Mouse (Mus musculus) liver, adult 2 months (tissue): Measurements from ENCODE around the gene Tshz2. TPM values are rescaled to one million over a fixed set of nuclear protein-coding genes. Genes with fewer than 3 reads are reported as not detected.
A peak's percentile ranks its signal among the peaks of the same experiment; 100 is the strongest.

Source experiments
- DNase-seq: peaks from one replicate; pipeline ENCODE4 v3.0.0-alpha.2; 2011; ENCODE audit warnings: low read depth, low spot score; ENCODE audit errors: extremely low read depth
- H3K27ac ChIP-seq: fragments of 200-500 bp; replicated peaks from 2 replicates; pipeline ENCODE4 v1.5.1; 2012; ENCODE audit warnings: low read depth, mild to moderate bottlenecking, control low read depth, inconsistent platforms, low read length; ENCODE audit not compliant: insufficient read depth
- H3K27me3 ChIP-seq: fragments of 200-500 bp; 2 replicates; pipeline ENCODE4 v1.6.1; 2012; ENCODE audit warnings: mild to moderate bottlenecking, moderate library complexity, low read length, inconsistent platforms; ENCODE audit not compliant: control insufficient read depth, insufficient read depth
- H3K36me3 ChIP-seq: fragments of 200-500 bp; 2 replicates; pipeline ENCODE4 v1.6.1; 2012; ENCODE audit warnings: low read length, inconsistent platforms; ENCODE audit not compliant: control insufficient read depth, insufficient read depth
- H3K4me1 ChIP-seq: fragments of 200-500 bp; 2 replicates; pipeline ENCODE4 v1.6.1; 2011; ENCODE audit warnings: low read length; ENCODE audit not compliant: control insufficient read depth, insufficient read depth
- H3K4me3 ChIP-seq: fragments of 200-500 bp; 2 replicates; pipeline ENCODE4 v1.5.1; 2011; ENCODE audit warnings: low read depth, mild to moderate bottlenecking, control low read depth, low read length, moderate library complexity; ENCODE audit not compliant: insufficient read depth
- H3K79me2 ChIP-seq: fragments of 200-500 bp; 2 replicates; pipeline ENCODE4 v1.6.1; 2012; ENCODE audit warnings: inconsistent platforms, mild to moderate bottlenecking, low read length, moderate library complexity; ENCODE audit not compliant: control insufficient read depth, insufficient read depth
- H3K9ac ChIP-seq: fragments of 200-500 bp; 2 replicates; pipeline ENCODE4 v1.6.1; 2012; ENCODE audit warnings: low read depth, mild to moderate bottlenecking, control low read depth, inconsistent platforms, low read length
- CTCF ChIP-seq: fragments of 200-500 bp; IDR thresholded peaks from 2 replicates; pipeline ENCODE4 v1.5.1; 2011; ENCODE audit warnings: low read depth, low read length, control low read depth
- POLR2A ChIP-seq: fragments of 200-500 bp; IDR thresholded peaks from 2 replicates; pipeline ENCODE4 v1.6.1; 2011; ENCODE audit warnings: low read length, control low read depth; ENCODE audit not compliant: insufficient read depth; ENCODE audit errors: extremely low read depth
- WGBS: fragments of 180-500 bp; shearing (Covaris S2); methylation state at CpG from one replicate; pipeline ENCODE4 v1.1.7; 2018; 5-methylcytosine and 5-hydroxymethylcytosine counted together
- polyA plus RNA-seq: library from polyadenylated mRNA; depleted of rRNA; stranded (reverse); fragments of >200 nt; gene quantifications from 2 replicates; pipeline ENCODE4 v1.2.3, GENCODE M21; 2012
- total RNA-seq: library from RNA; depleted of rRNA; stranded (reverse); fragments of >200 nt; gene quantifications from 2 replicates; pipeline ENCODE4 v1.2.3, GENCODE M21; 2014

Gene Tshz2
- total and polyA plus RNA-seq, 2 experiments = 3.3 to 4.1 TPM

DNA sequence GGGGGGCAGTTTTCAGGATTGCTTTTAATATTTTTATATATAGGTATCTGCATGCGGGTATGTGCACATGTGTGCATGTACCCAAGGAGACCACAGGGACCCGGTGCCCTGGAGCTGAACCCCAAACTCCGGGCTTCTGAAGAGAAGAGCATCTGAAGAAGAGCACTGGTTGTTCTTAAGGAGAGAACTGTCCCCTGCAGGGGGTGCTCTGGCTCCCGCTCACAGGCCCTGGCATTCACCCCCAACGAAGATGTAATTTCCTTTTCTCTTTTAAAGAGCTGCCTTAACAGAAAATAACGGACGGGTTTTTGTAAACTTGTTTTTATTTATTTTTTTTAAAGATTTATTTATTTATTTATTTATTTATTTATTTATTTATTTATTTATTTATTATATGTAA is 469.1 kb downstream of the Tshz2 start:
- 65% methylated on average over 7 of the region's 7 CpGs for WGBS

DNA sequence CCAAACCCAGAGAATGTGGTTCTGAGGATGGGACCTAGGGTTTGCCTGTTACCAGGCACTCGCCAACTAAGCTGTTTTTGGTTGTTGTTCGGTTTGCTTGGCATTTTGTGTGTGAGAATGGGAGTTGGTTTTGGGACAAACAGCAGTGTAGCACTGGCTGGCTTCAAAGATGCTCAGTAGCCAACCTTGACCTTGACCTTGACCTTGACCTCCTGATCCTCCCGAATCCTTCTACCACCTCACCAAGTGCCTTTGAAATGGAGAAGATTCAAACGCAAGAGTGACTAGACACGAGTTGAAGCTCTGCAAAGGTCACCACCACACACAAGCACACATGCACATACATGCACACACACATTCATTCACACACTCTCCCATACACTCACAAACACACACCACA is 470.5 kb downstream of the Tshz2 start:
- no peak for TF ChIP-seq CTCF
- no peak overlapping the region for H3K4me3 ChIP-seq
- H3K79me2 ChIP-seq = no peaks in the 10 kb centered on the region
- no peaks in the 10 kb centered on the region for H3K4me1 ChIP-seq
- WGBS = 65% methylated on average over 5 of the region's 5 CpGs
- no peaks in the 10 kb centered on the region for H3K27me3 ChIP-seq
- H3K9ac ChIP-seq = no peak overlapping the region
- DNase-seq = no peak
- H3K36me3 ChIP-seq = no peaks in the 10 kb centered on the region
- H3K27ac ChIP-seq = no peak overlapping the region

More for the DNA sequence above, 469.1 kb downstream of the Tshz2 start:
- Histone ChIP-seq H3K79me2 (no peaks in the 10 kb centered on the region), H3K27ac (no peak overlapping the region), H3K4me3 (no peak overlapping the region), H3K27me3 (no peaks in the 10 kb centered on the region), H3K36me3 (no peaks in the 10 kb centered on the region), H3K9ac (no peak overlapping the region), H3K4me1 (no peaks in the 10 kb centered on the region)
- DNase-seq = no peak
- TF ChIP-seq CTCF (no peak), POLR2A (no peak)

DNA sequence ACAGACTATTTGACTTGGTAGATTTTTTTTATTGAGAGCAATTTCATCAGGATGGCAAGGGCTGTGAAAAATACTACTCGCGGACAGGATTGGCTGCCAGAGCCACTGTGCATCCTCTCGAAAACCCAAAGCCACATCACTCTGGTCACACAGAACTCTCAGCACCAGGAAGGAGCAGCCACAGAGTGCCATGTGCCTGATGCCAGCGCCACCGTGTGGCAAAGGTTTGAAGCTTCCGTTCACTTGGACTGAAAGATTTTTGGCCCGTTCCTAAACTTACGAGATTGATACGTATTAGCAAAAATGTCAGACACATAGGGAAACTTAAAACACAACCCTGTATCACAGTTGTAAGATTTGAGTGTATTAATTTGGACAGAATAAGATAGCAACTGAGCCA is 471.0 kb downstream of the Tshz2 start:
- DNase-seq = peak; percentile 38
- WGBS = 29% methylated on average over 9 of the region's 9 CpGs

DNA sequence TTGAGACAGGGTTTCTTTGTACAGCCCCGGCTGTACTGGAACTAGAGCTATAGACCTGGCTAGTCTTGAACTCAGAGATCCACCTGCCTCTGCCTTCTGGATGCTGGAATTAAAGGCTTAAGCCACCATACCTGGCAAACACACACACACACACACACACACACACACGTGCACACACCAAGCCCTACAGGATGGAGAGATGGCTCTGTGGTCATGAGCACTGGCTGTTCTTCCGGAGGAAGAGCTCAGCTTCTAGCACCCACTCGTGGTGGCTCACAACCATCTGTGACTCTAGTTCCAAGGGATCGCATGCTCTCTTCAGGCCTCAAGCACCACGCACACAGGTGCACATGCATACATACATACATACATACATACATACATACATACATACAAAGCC is 471.6 kb downstream of the Tshz2 start:
- Histone ChIP-seq H3K27ac (no peak overlapping the region), H3K9ac (no peak overlapping the region), H3K27me3 (no peaks in the 10 kb centered on the region), H3K4me3 (no peak overlapping the region), H3K4me1 (no peaks in the 10 kb centered on the region), H3K79me2 (no peaks in the 10 kb centered on the region), H3K36me3 (peaks cover 5% of the 10 kb centered on the region; the same call in 1 of the 2 replicates)
- TF ChIP-seq POLR2A = no peak
- 86% methylated on average over 6 of the region's 6 CpGs for WGBS
- no peak for DNase-seq

More for the DNA sequence above, 471.0 kb downstream of the Tshz2 start:
- Histone ChIP-seq H3K4me1 (no peaks in the 10 kb centered on the region), H3K27me3 (no peaks in the 10 kb centered on the region), H3K79me2 (no peaks in the 10 kb centered on the region), H3K9ac (no peak overlapping the region), H3K4me3 (no peak overlapping the region), H3K27ac (no peak overlapping the region), H3K36me3 (no peaks in the 10 kb centered on the region; the same call in 1 of the 2 replicates)
- TF ChIP-seq POLR2A (no peak), CTCF (peak; percentile 93)

DNA sequence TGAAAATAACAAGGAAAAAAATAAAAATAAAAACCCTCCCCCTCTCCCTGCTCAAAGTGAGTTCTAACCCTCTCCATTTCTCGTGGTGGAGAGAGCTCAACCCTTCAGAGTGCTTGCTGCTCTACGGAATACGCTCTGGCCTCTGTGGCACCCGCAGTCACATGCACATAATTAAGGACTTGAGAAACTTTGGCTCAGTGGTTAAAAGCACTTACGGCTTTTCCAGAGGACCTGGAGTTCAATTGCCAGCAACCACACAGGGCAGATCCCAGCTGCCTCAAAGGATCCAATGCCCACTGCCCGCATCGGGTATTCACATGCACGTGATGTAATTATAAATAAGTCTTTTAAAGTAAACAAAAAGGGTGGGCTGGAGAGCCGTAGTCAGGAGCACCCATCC is 473.2 kb downstream of the Tshz2 start:
- H3K36me3 ChIP-seq = peaks cover 20% of the 10 kb centered on the region
- H3K79me2 ChIP-seq = no peaks in the 10 kb centered on the region
- DNase-seq = no peak
- H3K9ac ChIP-seq = no peak overlapping the region
- TF ChIP-seq CTCF = no peak
- no peak for TF ChIP-seq POLR2A
- no peaks in the 10 kb centered on the region for H3K4me1 ChIP-seq
- 80% methylated on average over 9 of the region's 9 CpGs for WGBS
- no peaks in the 10 kb centered on the region for H3K27me3 ChIP-seq
- no peak overlapping the region for H3K27ac ChIP-seq
- H3K4me3 ChIP-seq = no peak overlapping the region

DNA sequence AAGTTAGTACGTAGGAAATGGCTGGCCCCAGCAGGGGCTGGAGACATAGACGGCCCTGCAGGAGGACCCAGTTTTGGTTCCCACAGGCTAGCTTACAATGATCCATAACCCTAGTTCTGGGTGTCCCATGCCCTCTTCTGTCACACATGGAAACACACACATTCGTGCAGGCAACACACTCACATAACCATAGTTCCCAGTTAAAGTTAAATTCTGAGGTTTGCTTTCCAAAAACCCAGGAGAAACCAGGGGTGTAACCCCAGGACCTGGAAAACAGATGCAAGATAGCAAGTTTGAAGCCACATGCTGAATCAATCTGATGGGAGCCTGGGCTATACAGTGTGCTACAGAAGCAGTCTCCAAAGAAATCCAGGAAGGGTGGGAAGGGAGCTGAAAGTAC is 475.0 kb downstream of the Tshz2 start:
- Histone ChIP-seq H3K79me2 (0 out of 2 replicates have a peak, but pooled peaks cover under 1% of the 10 kb centered on the region), H3K9ac (no peak overlapping the region), H3K27me3 (no peaks in the 10 kb centered on the region), H3K27ac (no peak overlapping the region), H3K4me3 (no peak overlapping the region), H3K36me3 (peaks cover 31% of the 10 kb centered on the region), H3K4me1 (no peaks in the 10 kb centered on the region)
- no peak for DNase-seq
- TF ChIP-seq POLR2A (no peak), CTCF (no peak)
- 80% methylated on average over 3 of the region's 3 CpGs for WGBS
